Mouse (Mus musculus) cortical plate, adult 2 months (tissue): ENCODE data around the gene Igsf9.

Source experiments
- CTCF ChIP-seq: fragments of 200-500 bp; IDR thresholded peaks from 2 replicates; pipeline ENCODE4 v1.5.1; 2011; ENCODE audit warnings: mild to moderate bottlenecking, control low read depth, low read length; ENCODE audit not compliant: insufficient read depth; ENCODE audit errors: extremely low read depth
- POLR2A ChIP-seq: fragments of 200-500 bp; IDR thresholded peaks from 2 replicates; pipeline ENCODE4 v1.6.1; 2011; ENCODE audit warnings: mild to moderate bottlenecking, low read length, control low read depth; ENCODE audit not compliant: insufficient read depth; ENCODE audit errors: extremely low read depth

- TF ChIP-seq CTCF: no peak
- TF ChIP-seq POLR2A: no peak
These were observed 7.2 kb downstream of the Igsf9 start for GRCm38 (mm10) chr1:172488831-172489230.
